ENCODE assay signal across 7 mouse cellular contexts in genomic region chr12:86498765-86499164, GRCm38 (mm10).
DNase-seq lines count a peak whose midpoint lies in the region; ATAC-seq and TF ChIP-seq lines count a peak whose summit lies in the region.

No protein-coding gene starts in this region.

- no peak for TF ChIP-seq CTCF in midbrain, postnatal 0 days (IDR thresholded peaks at IDR 0.05)
- no peak for TF ChIP-seq CTCF in left cerebral cortex, adult 2 months (IDR thresholded peaks at IDR 0.05)

- no peaks in the 10 kb centered on the region for H3K9me3 ChIP-seq in midbrain, postnatal 0 days (ENCODE audit: low read length)
- H3K9me3 ChIP-seq in midbrain, embryonic 10.5 days (replicated peaks), result no peaks in the 10 kb centered on the region

- no peak overlapping the region for H3K9ac ChIP-seq in midbrain, postnatal 0 days (replicated peaks; ENCODE audit: low read length, poor library complexity, severe bottlenecking)

- no peak overlapping the region for H3K4me2 ChIP-seq in midbrain, postnatal 0 days (ENCODE audit: low read depth, low read length, poor library complexity, severe bottlenecking)

- no peak overlapping the region for H3K4me3 ChIP-seq in midbrain, postnatal 0 days (ENCODE audit: low read depth, low read length)
- H3K4me3 ChIP-seq in midbrain, embryonic 10.5 days, result no peak overlapping the region
- H3K4me3 ChIP-seq in left cerebral cortex, adult 2 months, result no peak overlapping the region

- H3K36me3 ChIP-seq in midbrain, postnatal 0 days (ENCODE audit: insufficient read depth, low read length), result no peaks in the 10 kb centered on the region
- H3K36me3 ChIP-seq in midbrain, embryonic 10.5 days, result no peaks in the 10 kb centered on the region

- WGBS in midbrain, postnatal 0 days, result 18% methylated on average over 6 of the region's 6 CpGs
- WGBS in midbrain, embryonic 10.5 days, result 36% methylated on average over 6 of the region's 6 CpGs

- peak; percentile 47 for DNase-seq in midbrain, postnatal 0 days (ENCODE audit: low spot score)
- no peak for DNase-seq in midbrain, embryonic 10.5 days (ENCODE audit: low spot score)
- DNase-seq in frontal cortex, adult 2 months (ENCODE audit: extremely low spot score in 1 of 2, low spot score in 1 of 2), result peak; percentile 54 to 75
- peak; percentile 73 to 86 for DNase-seq in heart, postnatal 14 days
- peak; percentile 47 to 50 for DNase-seq in left cerebral cortex, adult 2 months (ENCODE audit: extremely low spot score in 1 of 2, low spot score in 2 of 2)
- no peak for DNase-seq in urinary bladder, postnatal 14 days (ENCODE audit: low spot score)

- ATAC-seq in midbrain, postnatal 0 days (ENCODE audit: low FRiP score), result no peak
- no peak for ATAC-seq in megakaryocyte progenitor cell, adult 5-6 weeks (replicated peaks; ENCODE audit: poor library complexity)

- H3K27me3 ChIP-seq in midbrain, postnatal 0 days (ENCODE audit: insufficient read depth, low read length), result no peaks in the 10 kb centered on the region
- no peaks in the 10 kb centered on the region for H3K27me3 ChIP-seq in midbrain, embryonic 10.5 days (ENCODE audit: low read depth, poor library complexity, severe bottlenecking)

- H3K27ac ChIP-seq in midbrain, postnatal 0 days (ENCODE audit: low read depth, low read length), result no peak overlapping the region
- no peak overlapping the region for H3K27ac ChIP-seq in midbrain, embryonic 10.5 days (replicated peaks)
- no peak overlapping the region for H3K27ac ChIP-seq in left cerebral cortex, adult 2 months

- no peaks in the 10 kb centered on the region for H3K4me1 ChIP-seq in midbrain, postnatal 0 days (ENCODE audit: insufficient read depth, low read length)
- H3K4me1 ChIP-seq in midbrain, embryonic 10.5 days, result peaks cover 7% of the 10 kb centered on the region

- intact Hi-C loops in heart, postnatal 14 days (cut with DNase I), result loop anchor here (5.0 kb wide), 1 partner anchor 114 kb away; no protein-coding TSS in a partner anchor
- intact Hi-C loops in left cerebral cortex, adult 2 months (cut with DNase I), result no loop called here

Comparison
In these comparisons a context has a peak if more than half of its experiments do, and no peak if none do; other contexts are left out.
1. DNase-seq: peak in midbrain, postnatal 0 days (single experiment), frontal cortex, adult 2 months (2 of 2), heart, postnatal 14 days (2 of 2) and left cerebral cortex, adult 2 months (2 of 2); none in midbrain, embryonic 10.5 days (single experiment) and urinary bladder, postnatal 14 days (single experiment).